Mouse (Mus musculus) gastrocnemius, adult 18-20 months (tissue): Measurements from ENCODE around the gene Ythdc1. TPM values are rescaled to one million over a fixed set of nuclear protein-coding genes. Genes with fewer than 3 reads are reported as not detected.

ENCODE experiments used
- DNase-seq: peaks from one replicate; pipeline ENCODE4 v3.0.0; 2021; ENCODE audit warnings: low spot score
- total RNA-seq, 2 experiments: library from RNA; stranded (reverse); gene quantifications; 2 replicates each; pipeline ENCODE4 v1.2.3; 2021

Ythdc1 gene
- total RNA-seq, 2 experiments from 2014 or later = 22.8 to 25.2 TPM

DNA sequence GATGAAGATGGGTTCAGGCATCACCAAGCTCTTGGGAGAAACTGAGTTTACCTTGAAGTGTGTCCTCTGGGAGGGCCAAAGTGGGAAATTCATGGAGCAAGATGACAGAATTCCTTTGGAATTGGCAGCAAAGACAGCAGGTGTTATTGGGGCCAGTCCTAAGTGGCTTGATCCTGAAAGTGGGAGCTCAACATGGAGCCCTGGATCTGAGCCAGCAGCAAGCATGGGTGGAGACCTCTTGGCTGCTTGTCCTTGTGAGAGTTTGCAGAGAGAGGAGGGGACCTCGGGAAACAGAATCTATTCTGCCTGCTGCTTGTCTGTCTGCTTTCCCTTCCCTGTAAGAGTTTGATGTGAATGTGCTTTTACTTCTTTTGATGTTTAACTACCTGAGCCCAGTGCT is 67.9 kb downstream of the Ythdc1 start:
- DNase-seq = no peak

Other genes with a start within 250 kb of the Ythdc1 start
- not detected for gene Tmprss11f, start 171.8 kb upstream of the Ythdc1 start, total RNA-seq
- gene Tmprss11b, start 127.9 kb upstream of the Ythdc1 start, total RNA-seq = not detected
- gene Tmprss11e, start 58.4 kb upstream of the Ythdc1 start, total RNA-seq = not detected
- under 1 TPM in 1 of 2 experiments, not detected in 1; 0.07 TPM for gene Ugt2b34, start 102.7 kb downstream of the Ythdc1 start, total RNA-seq
- not detected for gene Ugt2b1, start 122.3 kb downstream of the Ythdc1 start, total RNA-seq
- not detected for gene Ugt2b35, start 196.6 kb downstream of the Ythdc1 start, total RNA-seq